Mouse (Mus musculus): ENCODE data around the gene Psd4. TPM values are rescaled to one million over a fixed set of nuclear protein-coding genes. Genes with fewer than 3 reads are reported as not detected.

Gene Psd4
- polyA plus RNA-seq, 1 experiment from 2014 or later = 0.52 TPM

GRCm38 (mm10) chr2:24384393-24384792 is 17.0 kb downstream of the Psd4 start:
- Histone ChIP-seq H3K9me3 (ENCODE audit: control insufficient read depth, low read length) (no peaks in the 10 kb centered on the region), H3K36me3 (ENCODE audit: control insufficient read depth, insufficient read depth) (no peaks in the 10 kb centered on the region), H3K4me2 (ENCODE audit: low read length) (no peak overlapping the region), H3K27me3 (replicated peaks; ENCODE audit: control insufficient read depth, insufficient read depth, low read length) (no peaks in the 10 kb centered on the region), H3K4me1 (replicated peaks; ENCODE audit: control insufficient read depth, insufficient read depth, low read length) (no peaks in the 10 kb centered on the region), H3K9ac (replicated peaks; ENCODE audit: low read depth, low read length) (no peak overlapping the region), H3K27ac (ENCODE audit: low read length) (no peak overlapping the region), H3K4me3 (replicated peaks; ENCODE audit: low read length) (no peak overlapping the region)
- no peak for ATAC-seq

- no peaks in the 10 kb centered on the region for H3K36me3 ChIP-seq (ENCODE audit: control insufficient read depth, insufficient read depth)
- no peak overlapping the region for H3K4me2 ChIP-seq (ENCODE audit: low read length)
- no peak overlapping the region for H3K4me3 ChIP-seq (replicated peaks; ENCODE audit: low read length)
- no peaks in the 10 kb centered on the region for H3K27me3 ChIP-seq (replicated peaks; ENCODE audit: control insufficient read depth, insufficient read depth, low read length)
- H3K9me3 ChIP-seq (ENCODE audit: control insufficient read depth, low read length) = no peaks in the 10 kb centered on the region
- no peak overlapping the region for H3K27ac ChIP-seq (ENCODE audit: low read length)
- WGBS = 82% methylated on average over 14 of the region's 14 CpGs
- no peak for ATAC-seq
- H3K9ac ChIP-seq (replicated peaks; ENCODE audit: low read depth, low read length) = no peak overlapping the region
- no peaks in the 10 kb centered on the region for H3K4me1 ChIP-seq (replicated peaks; ENCODE audit: control insufficient read depth, insufficient read depth, low read length)
Measured at GRCm38 (mm10) chr2:24385111-24385961, 18.0 kb downstream of the Psd4 start.

GRCm38 (mm10) chr2:24386158-24386963 is 19.0 kb downstream of the Psd4 start:
- Histone ChIP-seq H3K27ac (ENCODE audit: low read length) (no peak overlapping the region), H3K9ac (replicated peaks; ENCODE audit: low read depth, low read length) (no peak overlapping the region), H3K4me2 (ENCODE audit: low read length) (no peak overlapping the region), H3K27me3 (replicated peaks; ENCODE audit: control insufficient read depth, insufficient read depth, low read length) (no peaks in the 10 kb centered on the region), H3K4me3 (replicated peaks; ENCODE audit: low read length) (no peak overlapping the region), H3K4me1 (replicated peaks; ENCODE audit: control insufficient read depth, insufficient read depth, low read length) (no peaks in the 10 kb centered on the region), H3K9me3 (ENCODE audit: control insufficient read depth, low read length) (no peaks in the 10 kb centered on the region), H3K36me3 (ENCODE audit: control insufficient read depth, insufficient read depth) (no peaks in the 10 kb centered on the region)
- no peak for ATAC-seq
- 91% methylated on average over 21 of the region's 21 CpGs for WGBS

GRCm38 (mm10) chr2:24386964-24387320 is 19.6 kb downstream of the Psd4 start:
- H3K27ac ChIP-seq (ENCODE audit: low read length) = no peak overlapping the region
- H3K9me3 ChIP-seq (ENCODE audit: control insufficient read depth, low read length) = no peaks in the 10 kb centered on the region
- no peak overlapping the region for H3K4me3 ChIP-seq (replicated peaks; ENCODE audit: low read length)
- H3K9ac ChIP-seq (replicated peaks; ENCODE audit: low read depth, low read length) = no peak overlapping the region
- ATAC-seq = no peak
- H3K4me2 ChIP-seq (ENCODE audit: low read length) = no peak overlapping the region
- H3K36me3 ChIP-seq (ENCODE audit: control insufficient read depth, insufficient read depth) = no peaks in the 10 kb centered on the region
- H3K27me3 ChIP-seq (replicated peaks; ENCODE audit: control insufficient read depth, insufficient read depth, low read length) = no peaks in the 10 kb centered on the region
- 93% methylated on average over 2 of the region's 2 CpGs for WGBS
- no peaks in the 10 kb centered on the region for H3K4me1 ChIP-seq (replicated peaks; ENCODE audit: control insufficient read depth, insufficient read depth, low read length)

- ATAC-seq = no peak
Measured at GRCm38 (mm10) chr2:24387361-24388283, 20.2 kb downstream of the Psd4 start.

GRCm38 (mm10) chr2:24393251-24393650 is 25.9 kb downstream of the Psd4 start:
- Histone ChIP-seq H3K27ac (ENCODE audit: low read length) (no peak overlapping the region), H3K9me3 (ENCODE audit: control insufficient read depth, low read length) (no peaks in the 10 kb centered on the region), H3K4me2 (ENCODE audit: low read length) (no peak overlapping the region), H3K9ac (replicated peaks; ENCODE audit: low read depth, low read length) (no peak overlapping the region), H3K27me3 (replicated peaks; ENCODE audit: control insufficient read depth, insufficient read depth, low read length) (no peaks in the 10 kb centered on the region), H3K36me3 (ENCODE audit: control insufficient read depth, insufficient read depth) (no peaks in the 10 kb centered on the region), H3K4me1 (replicated peaks; ENCODE audit: control insufficient read depth, insufficient read depth, low read length) (no peaks in the 10 kb centered on the region), H3K4me3 (replicated peaks; ENCODE audit: low read length) (no peak overlapping the region)
- 70% methylated on average over 2 of the region's 2 CpGs for WGBS
- ATAC-seq = no peak

More at GRCm38 (mm10) chr2:24387361-24388283, 20.2 kb downstream of the Psd4 start:
- H3K4me3 ChIP-seq (replicated peaks; ENCODE audit: low read length) = no peak overlapping the region
- no peak overlapping the region for H3K9ac ChIP-seq (replicated peaks; ENCODE audit: low read depth, low read length)
- no peaks in the 10 kb centered on the region for H3K9me3 ChIP-seq (ENCODE audit: control insufficient read depth, low read length)
- no peaks in the 10 kb centered on the region for H3K36me3 ChIP-seq (ENCODE audit: control insufficient read depth, insufficient read depth)
- no peaks in the 10 kb centered on the region for H3K27me3 ChIP-seq (replicated peaks; ENCODE audit: control insufficient read depth, insufficient read depth, low read length)
- 93% methylated on average over 4 of the region's 4 CpGs for WGBS
- no peak overlapping the region for H3K27ac ChIP-seq (ENCODE audit: low read length)
- no peaks in the 10 kb centered on the region for H3K4me1 ChIP-seq (replicated peaks; ENCODE audit: control insufficient read depth, insufficient read depth, low read length)
- no peak overlapping the region for H3K4me2 ChIP-seq (ENCODE audit: low read length)

GRCm38 (mm10) chr2:24397115-24397514 is 29.7 kb downstream of the Psd4 start:
- Histone ChIP-seq H3K4me2 (ENCODE audit: low read length) (no peak overlapping the region), H3K36me3 (ENCODE audit: control insufficient read depth, insufficient read depth) (no peaks in the 10 kb centered on the region), H3K9ac (replicated peaks; ENCODE audit: low read depth, low read length) (no peak overlapping the region), H3K27ac (ENCODE audit: low read length) (no peak overlapping the region), H3K9me3 (ENCODE audit: control insufficient read depth, low read length) (no peaks in the 10 kb centered on the region), H3K4me1 (replicated peaks; ENCODE audit: control insufficient read depth, insufficient read depth, low read length) (no peaks in the 10 kb centered on the region), H3K4me3 (replicated peaks; ENCODE audit: low read length) (no peak overlapping the region), H3K27me3 (replicated peaks; ENCODE audit: control insufficient read depth, insufficient read depth, low read length) (no peaks in the 10 kb centered on the region)
- WGBS = 14% methylated on average over 2 of the region's 2 CpGs
- ATAC-seq = no peak

- Histone ChIP-seq H3K4me2 (ENCODE audit: low read length) (no peak overlapping the region), H3K27me3 (replicated peaks; ENCODE audit: control insufficient read depth, insufficient read depth, low read length) (peaks cover 3% of the 10 kb centered on the region; the same call in 1 of the 2 replicates), H3K9me3 (ENCODE audit: control insufficient read depth, low read length) (no peaks in the 10 kb centered on the region), H3K27ac (ENCODE audit: low read length) (no peak overlapping the region), H3K4me3 (replicated peaks; ENCODE audit: low read length) (no peak overlapping the region), H3K36me3 (ENCODE audit: control insufficient read depth, insufficient read depth) (no peaks in the 10 kb centered on the region), H3K9ac (replicated peaks; ENCODE audit: low read depth, low read length) (no peak overlapping the region), H3K4me1 (replicated peaks; ENCODE audit: control insufficient read depth, insufficient read depth, low read length) (peaks cover 6% of the 10 kb centered on the region)
- ATAC-seq = no peak
- WGBS = 87% methylated on average over 3 of the region's 3 CpGs
Measured at GRCm38 (mm10) chr2:24400711-24401110, 33.3 kb downstream of the Psd4 start.
